Mouse (Mus musculus): ENCODE data around the gene Fam205a4. TPM values are rescaled to one million over a fixed set of nuclear protein-coding genes. Genes with fewer than 3 reads are reported as not detected.
"Not testable (repeated sequence)": the region's sequence is repeated elsewhere in the genome, so short reads cannot be mapped to it uniquely, and the experiment has no call there.

Fam205a4 gene
- 1 to 10 TPM; 1.0 to 2.2 (median 1.4) TPM for total RNA-seq (2022)

- not testable (repeated sequence) for DNase-seq (ENCODE audit: low spot score in 2 of 2)
Observed at GRCm38 (mm10) chr4:41965758-41966157, at the start of gene Fam205a4. TSS of gene Fam205a4 (plus strand) at chr4:41966058.

- DNase-seq (ENCODE audit: low spot score in 2 of 2), result not testable (repeated sequence)
Observed at GRCm38 (mm10) chr4:41941272-41941671, 24.6 kb upstream of the Fam205a4 start, which contains the start of gene Gm20878. TSS of gene Gm20878 (plus strand) at chr4:41941572.

Other genes starting within 250 kb of the Fam205a4 start
- gene Dctn3, start 242.9 kb upstream of the Fam205a4 start, total RNA-seq (2022), result 100 to 1,000 TPM; 141 to 156 (median 152) TPM
- not detected for gene Arid3c, start 234.9 kb upstream of the Fam205a4 start, total RNA-seq (2022)
- 10 to 100 TPM; 52.0 to 67.1 (median 53.6) TPM for gene Galt, start 210.8 kb upstream of the Fam205a4 start, total RNA-seq (2022)
- gene Sigmar1, start 209.9 kb upstream of the Fam205a4 start, total RNA-seq (2022), result 10 to 100 TPM; 37.7 to 46.8 (median 40.6) TPM
- 100 to 1,000 TPM; 121 to 139 (median 130) TPM for gene Ccl27a, start 191.8 kb upstream of the Fam205a4 start, total RNA-seq (2022)
- gene Gm21541, start 62.4 kb upstream of the Fam205a4 start, total RNA-seq (2022), result not detected
- 10 to 100 TPM; 17.6 to 29.5 (median 18.1) TPM for gene Gm20878, start 24.5 kb upstream of the Fam205a4 start, total RNA-seq (2022)
- 1 to 10 TPM; 1.6 to 3.8 (median 2.9) TPM for gene Gm21093, start 68.7 kb downstream of the Fam205a4 start, total RNA-seq (2022)
- gene Gm3893, start 125.1 kb downstream of the Fam205a4 start, total RNA-seq (2022), result not detected
- 10 to 100 TPM in 3 of 4 experiments, not detected in 1; 14.1 to 17.8 (median 15.9) TPM for gene Gm13304, start 148.8 kb downstream of the Fam205a4 start, total RNA-seq (2022)
- gene Gm13306, start 187.4 kb downstream of the Fam205a4 start, total RNA-seq (2022), result 10 to 100 TPM in 1 of 4 experiments, 1 to 10 TPM in 3; 5.1 to 15.5 (median 8.6) TPM
- gene Gm13305, start 202.5 kb downstream of the Fam205a4 start, total RNA-seq (2022), result 1 to 10 TPM in 3 of 4 experiments, under 1 TPM in 1; 0.50 to 2.0 (median 1.3) TPM

All from layer of hippocampus, adult 8-10 months (tissue).